Mouse (Mus musculus): ENCODE data around the gene Tes3-ps.

Tes3-ps gene

DNA sequence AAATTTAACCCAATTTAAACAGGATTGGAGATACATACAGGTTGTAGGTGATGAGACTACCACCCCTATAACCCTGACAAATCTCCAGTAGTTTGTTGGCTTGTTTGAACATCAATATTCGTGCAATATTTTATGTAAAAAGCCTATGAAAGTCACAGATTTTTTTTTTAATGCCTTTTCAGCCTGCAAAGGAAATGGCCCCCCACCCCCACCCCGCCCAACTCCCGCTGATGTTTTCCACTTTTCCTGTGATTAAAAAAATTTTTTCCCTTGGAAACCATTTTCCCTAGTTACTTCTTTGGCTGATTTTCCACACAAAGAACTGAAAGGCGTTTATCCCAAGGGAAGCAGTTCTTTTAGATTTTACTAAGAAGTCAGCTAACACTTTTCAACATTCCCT, 11.4 kb downstream of the Tes3-ps start, which contains the start of gene Ecm2:
Gene Ecm2 (plus strand): TSS at position 301 of the 400 bp plus-strand sequence.
- no peak for DNase-seq (ENCODE audit: low read depth)

DNA sequence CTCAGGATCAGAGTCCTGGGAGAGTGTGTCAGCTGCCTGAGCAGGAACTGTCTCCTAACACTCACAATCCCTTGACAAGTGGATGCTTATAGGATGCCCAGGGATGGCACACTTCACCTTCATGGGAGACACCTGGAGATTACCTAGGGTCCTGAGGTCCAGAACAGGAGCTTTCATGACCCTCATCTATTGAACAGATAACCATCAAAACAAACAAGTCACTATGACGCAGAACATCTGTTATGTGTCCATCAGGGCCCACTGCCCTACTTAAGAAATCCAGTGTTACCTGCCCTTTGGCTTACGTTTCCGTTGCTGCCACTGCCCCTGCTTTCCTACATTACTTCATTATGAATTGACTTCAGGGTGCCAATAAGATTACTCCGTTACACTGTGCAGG, 12.7 kb downstream of the Tes3-ps start:
- DNase-seq (ENCODE audit: low read depth), result no peak

DNA sequence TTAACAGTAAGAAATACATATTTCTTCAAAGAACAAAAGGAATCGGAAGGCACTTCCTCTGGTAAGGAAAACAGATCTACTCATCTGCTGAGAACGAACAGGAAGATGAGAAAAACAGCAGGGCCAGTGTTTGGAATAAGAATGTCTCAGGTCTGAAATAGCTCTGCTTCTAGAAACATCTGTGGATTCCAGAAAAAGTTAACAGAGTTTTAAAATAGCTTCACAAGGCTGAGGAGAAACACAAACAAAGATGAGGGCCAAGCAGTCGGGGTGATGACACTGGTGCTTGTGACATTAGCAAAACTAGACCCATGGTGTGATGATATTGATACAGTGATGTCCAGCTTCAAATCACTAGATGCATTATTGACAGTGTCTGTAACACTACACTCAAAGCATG, 14.1 kb downstream of the Tes3-ps start:
- DNase-seq (ENCODE audit: low read depth), result no peak

DNA sequence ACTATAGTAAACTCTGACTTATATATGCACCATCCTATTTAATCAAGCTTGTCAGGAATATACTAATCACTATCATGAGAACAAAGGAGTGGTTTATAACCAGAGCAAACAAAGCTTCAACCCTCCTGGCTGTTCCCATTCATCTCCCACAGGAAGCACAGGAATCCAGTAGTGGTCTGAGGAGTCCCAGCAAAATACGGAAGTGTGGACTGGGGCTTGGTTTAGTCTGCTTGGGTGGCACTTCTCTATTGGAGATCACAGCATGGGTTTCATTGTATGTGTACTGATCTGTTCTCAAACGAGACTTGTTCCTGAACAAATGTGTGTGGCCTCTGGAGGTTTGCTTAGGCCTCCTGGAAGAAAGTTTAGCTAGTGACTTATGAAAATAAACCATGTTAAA, 25.6 kb downstream of the Tes3-ps start:
- peak; percentile 7 for DNase-seq (ENCODE audit: low read depth)

DNA sequence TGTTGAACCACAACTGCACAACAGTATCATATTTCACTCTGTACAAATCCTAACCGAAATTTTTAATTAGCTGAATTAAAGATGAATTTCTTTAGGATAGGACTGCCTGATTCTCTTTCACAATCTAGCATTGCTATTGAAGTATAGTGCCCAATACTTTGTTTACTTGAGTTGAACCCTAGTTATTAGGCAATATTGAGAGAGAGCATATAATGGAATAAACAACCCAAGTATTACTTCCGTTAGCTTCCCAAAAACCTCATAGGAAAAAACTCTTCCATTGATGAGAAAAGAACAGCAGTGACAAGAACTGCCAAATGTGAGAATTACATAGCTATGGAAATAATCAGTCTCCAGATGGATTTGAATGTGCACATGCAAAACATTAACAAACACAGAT, 33.1 kb downstream of the Tes3-ps start:
- DNase-seq (ENCODE audit: low read depth), result no peak

DNA sequence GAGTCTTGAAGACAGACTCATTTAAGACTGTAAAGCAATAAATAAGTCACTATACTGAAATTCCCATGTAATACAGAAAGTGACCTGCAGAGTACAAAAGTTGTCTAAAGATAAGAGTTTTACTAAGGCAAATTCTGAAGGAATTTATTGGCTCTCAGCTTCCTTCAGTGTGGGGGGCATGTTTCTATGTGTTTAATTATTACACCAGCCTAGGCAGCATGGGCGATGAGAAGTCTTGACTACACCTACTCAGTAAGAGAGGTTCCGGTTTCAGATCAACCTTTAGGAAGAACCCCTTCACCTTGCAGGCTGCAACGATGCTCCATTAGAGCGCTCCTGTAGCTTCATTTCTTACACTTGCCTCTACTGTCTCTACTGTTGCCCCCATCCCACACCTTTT, 37.5 kb downstream of the Tes3-ps start:
- no peak for DNase-seq (ENCODE audit: low read depth)

DNA sequence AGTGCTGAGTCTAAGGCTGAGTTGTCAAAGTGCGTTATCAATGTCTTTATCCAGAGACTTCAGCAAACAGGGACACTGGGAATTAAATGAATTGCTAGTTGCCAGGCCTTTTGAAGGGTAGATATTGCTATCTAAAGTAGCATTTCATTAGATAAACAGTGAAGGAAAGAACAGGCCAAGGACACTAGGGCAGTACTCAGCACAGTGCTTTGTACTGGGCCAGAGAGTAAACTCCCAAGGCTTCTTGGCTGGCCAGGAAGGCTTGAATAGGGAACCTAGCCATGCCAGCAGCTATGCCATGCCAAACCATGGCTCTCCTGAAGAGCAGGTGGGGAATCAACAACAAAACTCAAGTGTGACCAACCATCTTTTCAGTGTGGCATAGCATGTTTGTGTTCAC, 43.8 kb downstream of the Tes3-ps start:
- DNase-seq (ENCODE audit: low read depth), result no peak

DNA sequence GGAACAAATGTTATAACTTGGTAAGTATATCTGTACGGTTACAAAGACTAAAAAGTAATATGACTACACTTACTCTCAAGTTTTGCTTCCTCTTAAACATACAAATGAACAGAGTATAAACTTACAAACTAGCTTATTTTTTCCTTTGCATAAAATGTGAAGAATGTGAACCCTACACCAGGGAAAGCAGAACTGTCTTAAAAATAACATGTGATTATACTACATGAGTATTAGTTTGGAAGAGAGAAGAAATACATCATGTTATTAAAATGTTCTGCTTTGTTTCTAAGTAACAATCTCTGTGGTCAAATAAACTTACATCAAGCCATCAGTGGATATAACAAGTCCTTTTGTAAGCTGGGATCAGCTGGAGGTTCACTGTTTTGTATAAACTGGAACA, 45.6 kb downstream of the Tes3-ps start:
- DNase-seq (ENCODE audit: low read depth), result no peak

DNA sequence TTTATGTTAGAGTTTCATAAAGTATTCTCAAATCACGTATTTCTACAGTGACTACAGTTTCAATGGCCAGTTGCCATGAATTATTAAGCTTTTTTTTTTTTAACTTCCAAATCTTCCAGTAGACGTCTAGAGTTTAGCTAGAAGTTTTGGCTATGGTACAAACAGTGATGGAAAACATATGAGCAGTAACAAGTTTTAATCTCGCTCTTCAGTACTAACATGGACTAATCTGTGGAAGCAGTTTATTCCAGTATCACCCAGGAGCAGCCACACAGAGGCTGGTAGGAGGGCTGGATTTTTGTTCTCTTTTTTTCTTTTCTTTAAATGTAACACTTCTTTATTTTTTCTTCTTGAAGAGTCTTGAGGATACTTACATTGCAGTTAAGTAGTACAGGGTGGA, 51.2 kb downstream of the Tes3-ps start, which contains the start of gene Aspn:
Gene Aspn (plus strand): TSS at position 165 of the 400 bp plus-strand sequence.
- DNase-seq (ENCODE audit: low read depth), result no peak

DNA sequence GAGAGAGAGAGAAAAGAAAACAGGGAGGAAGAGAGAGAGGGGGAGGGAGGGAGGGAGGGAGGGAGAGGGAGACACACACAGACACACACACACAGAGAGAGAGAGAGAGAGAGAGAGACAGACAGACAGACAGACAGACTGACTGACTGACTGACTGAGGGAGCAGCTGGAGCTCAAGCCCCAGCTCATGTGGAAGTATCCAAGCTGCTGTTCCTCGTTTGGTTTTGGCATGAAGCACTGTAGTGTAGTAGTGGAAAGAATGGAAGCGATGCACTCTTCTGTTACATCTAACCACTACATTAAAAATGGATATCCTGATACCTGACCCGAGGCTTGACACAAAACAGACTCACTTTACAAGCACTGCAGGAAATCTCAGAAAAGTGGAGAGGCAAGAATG, 52.5 kb downstream of the Tes3-ps start:
- no peak for DNase-seq (ENCODE audit: low read depth)

All from c-Kit-positive CD71-negative TER-119-negative erythroid progenitor cells, embryonic 14.5 days (primary cell).